Mouse (Mus musculus): Measurements from ENCODE around the gene Lsr. TPM values are rescaled to one million over a fixed set of nuclear protein-coding genes. Genes with fewer than 3 reads are reported as not detected.

Gene Lsr
- total and polyA plus RNA-seq, 2 experiments from 2014 or later, result 4.0 to 6.2 TPM

- TF ChIP-seq CTCF (IDR thresholded peaks at IDR 0.05; ENCODE audit: low read depth) (no peak), EP300 (IDR thresholded peaks at IDR 0.05; ENCODE audit: low read depth) (no peak)
- 3% methylated on average over 25 of the region's 26 CpGs for WGBS
- Histone ChIP-seq H3K36me3 (replicated peaks; ENCODE audit: control insufficient read depth, insufficient read depth, low read length) (no peaks in the 10 kb centered on the region), H3K9ac (replicated peaks; ENCODE audit: low read depth, low read length) (no peak overlapping the region), H3K9me3 (replicated peaks; ENCODE audit: control insufficient read depth, low read length) (no peaks in the 10 kb centered on the region), H3K4me3 (ENCODE audit: low read depth, low read length) (no peak overlapping the region), H3K4me2 (ENCODE audit: low read depth, low read length) (peak overlapping the region; percentile 34), H3K27ac (ENCODE audit: low read depth) (no peak overlapping the region), H3K27me3 (ENCODE audit: control insufficient read depth, insufficient read depth, low read length) (peaks cover 15% of the 10 kb centered on the region; the same call in 1 of the 2 replicates), H3K4me1 (ENCODE audit: control insufficient read depth, insufficient read depth) (0 out of 2 replicates have a peak, but pooled peaks cover 5% of the 10 kb centered on the region)
- ATAC-seq (ENCODE audit: insufficient read depth, low read depth) (no peak; the same call in 1 of the 2 replicates), DNase-seq (ENCODE audit: low spot score) (no peak)
Observed at GRCm38 (mm10) chr7:30908277-30908991, 64.8 kb downstream of the Lsr start.

Other genes starting within 250 kb of the Lsr start
- 228 and 261 TPM in 2 replicates for gene Tmem147, start 243.9 kb downstream of the Lsr start, total RNA-seq (2014; rRNA removed; ENCODE audit: low replicate concordance)
- 283 and 304 TPM in 2 replicates for gene Tmem147, start 243.9 kb downstream of the Lsr start, polyA plus RNA-seq (2015; fragmentation: Nextera tagmentation; extraction: Ambion mirVana)
- gene Gapdhs, start 229.8 kb downstream of the Lsr start, total RNA-seq (2014; rRNA removed; ENCODE audit: low replicate concordance), result not detected in 2 replicates
- 0.16 TPM in 1 of 2 replicates, not detected in the other for gene Gapdhs, start 229.8 kb downstream of the Lsr start, polyA plus RNA-seq (2015; fragmentation: Nextera tagmentation; extraction: Ambion mirVana)
- gene Sbsn, start 222.0 kb downstream of the Lsr start, total RNA-seq (2014; rRNA removed; ENCODE audit: low replicate concordance), result 0.23 and 4.6 TPM in 2 replicates
- 2.5 and 2.6 TPM in 2 replicates for gene Sbsn, start 222.0 kb downstream of the Lsr start, polyA plus RNA-seq (2015; fragmentation: Nextera tagmentation; extraction: Ambion mirVana)
- gene Dmkn, start 209.7 kb downstream of the Lsr start, total RNA-seq (2014; rRNA removed; ENCODE audit: low replicate concordance), result 1.1 and 8.1 TPM in 2 replicates
- 10.4 and 13.8 TPM in 2 replicates for gene Dmkn, start 209.7 kb downstream of the Lsr start, polyA plus RNA-seq (2015; fragmentation: Nextera tagmentation; extraction: Ambion mirVana)
- not detected in 2 replicates for gene Krtdap, start 185.6 kb downstream of the Lsr start, total RNA-seq (2014; rRNA removed; ENCODE audit: low replicate concordance)
- 0.40 and 1.3 TPM in 2 replicates for gene Krtdap, start 185.6 kb downstream of the Lsr start, polyA plus RNA-seq (2015; fragmentation: Nextera tagmentation; extraction: Ambion mirVana)
- not detected in 2 replicates for gene Ffar2, start 149.7 kb downstream of the Lsr start, total RNA-seq (2014; rRNA removed; ENCODE audit: low replicate concordance)
- 0.05 TPM in 2 replicates for gene Ffar2, start 149.7 kb downstream of the Lsr start, polyA plus RNA-seq (2015; fragmentation: Nextera tagmentation; extraction: Ambion mirVana)
- gene Ffar3, start 117.3 kb downstream of the Lsr start, total RNA-seq (2014; rRNA removed; ENCODE audit: low replicate concordance), result not detected in 2 replicates
- gene Ffar3, start 117.3 kb downstream of the Lsr start, polyA plus RNA-seq (2015; fragmentation: Nextera tagmentation; extraction: Ambion mirVana), result not detected in 2 replicates
- not detected in 2 replicates for gene Ffar1, start 111.9 kb downstream of the Lsr start, total RNA-seq (2014; rRNA removed; ENCODE audit: low replicate concordance)
- not detected in 2 replicates for gene Ffar1, start 111.9 kb downstream of the Lsr start, polyA plus RNA-seq (2015; fragmentation: Nextera tagmentation; extraction: Ambion mirVana)
- gene Cd22, start 93.1 kb downstream of the Lsr start, total RNA-seq (2014; rRNA removed; ENCODE audit: low replicate concordance), result not detected in 2 replicates
- gene Cd22, start 93.1 kb downstream of the Lsr start, polyA plus RNA-seq (2015; fragmentation: Nextera tagmentation; extraction: Ambion mirVana), result 0.08 and 0.23 TPM in 2 replicates
- 0.38 and 1.2 TPM in 2 replicates for gene Mag, start 58.6 kb downstream of the Lsr start, total RNA-seq (2014; rRNA removed; ENCODE audit: low replicate concordance)
- 0.07 and 0.10 TPM in 2 replicates for gene Mag, start 58.6 kb downstream of the Lsr start, polyA plus RNA-seq (2015; fragmentation: Nextera tagmentation; extraction: Ambion mirVana)
- not detected in 2 replicates for gene Hamp2, start 48.8 kb downstream of the Lsr start, total RNA-seq (2014; rRNA removed; ENCODE audit: low replicate concordance)
- 0.44 TPM in 1 of 2 replicates, not detected in the other for gene Hamp2, start 48.8 kb downstream of the Lsr start, polyA plus RNA-seq (2015; fragmentation: Nextera tagmentation; extraction: Ambion mirVana)
- 42.0 TPM in 1 of 2 replicates, not detected in the other for gene Hamp, start 29.4 kb downstream of the Lsr start, total RNA-seq (2014; rRNA removed; ENCODE audit: low replicate concordance)
- gene Hamp, start 29.4 kb downstream of the Lsr start, polyA plus RNA-seq (2015; fragmentation: Nextera tagmentation; extraction: Ambion mirVana), result 1.7 and 4.0 TPM in 2 replicates
- 101 and 109 TPM in 2 replicates for gene Usf2, start 16.7 kb downstream of the Lsr start, total RNA-seq (2014; rRNA removed; ENCODE audit: low replicate concordance)
- gene Usf2, start 16.7 kb downstream of the Lsr start, polyA plus RNA-seq (2015; fragmentation: Nextera tagmentation; extraction: Ambion mirVana), result 16.5 and 16.7 TPM in 2 replicates
- 0.77 TPM in 1 of 2 replicates, not detected in the other for gene Fam187b, start 326 bp upstream of the Lsr start, total RNA-seq (2014; rRNA removed; ENCODE audit: low replicate concordance)
- gene Fam187b, start 326 bp upstream of the Lsr start, polyA plus RNA-seq (2015; fragmentation: Nextera tagmentation; extraction: Ambion mirVana), result 0.18 and 0.58 TPM in 2 replicates
- gene Fxyd5, start 69.0 kb upstream of the Lsr start, total RNA-seq (2014; rRNA removed; ENCODE audit: low replicate concordance), result 54.3 and 69.7 TPM in 2 replicates
- 41.5 and 46.4 TPM in 2 replicates for gene Fxyd5, start 69.0 kb upstream of the Lsr start, polyA plus RNA-seq (2015; fragmentation: Nextera tagmentation; extraction: Ambion mirVana)
- 5.8 TPM in 1 of 2 replicates, not detected in the other for gene Fxyd7, start 78.0 kb upstream of the Lsr start, total RNA-seq (2014; rRNA removed; ENCODE audit: low replicate concordance)
- 0.67 and 0.72 TPM in 2 replicates for gene Fxyd7, start 78.0 kb upstream of the Lsr start, polyA plus RNA-seq (2015; fragmentation: Nextera tagmentation; extraction: Ambion mirVana)
- 499 and 572 TPM in 2 replicates for gene Fxyd1, start 83.7 kb upstream of the Lsr start, total RNA-seq (2014; rRNA removed; ENCODE audit: low replicate concordance)
- gene Fxyd1, start 83.7 kb upstream of the Lsr start, polyA plus RNA-seq (2015; fragmentation: Nextera tagmentation; extraction: Ambion mirVana), result 1,579 and 1,586 TPM in 2 replicates
- gene Lgi4, start 85.9 kb upstream of the Lsr start, total RNA-seq (2014; rRNA removed; ENCODE audit: low replicate concordance), result 0.27 and 2.7 TPM in 2 replicates
- 0.08 and 0.19 TPM in 2 replicates for gene Lgi4, start 85.9 kb upstream of the Lsr start, polyA plus RNA-seq (2015; fragmentation: Nextera tagmentation; extraction: Ambion mirVana)
- gene Fxyd3, start 103.2 kb upstream of the Lsr start, total RNA-seq (2014; rRNA removed; ENCODE audit: low replicate concordance), result 0.81 and 0.92 TPM in 2 replicates
- 0.66 and 2.4 TPM in 2 replicates for gene Fxyd3, start 103.2 kb upstream of the Lsr start, polyA plus RNA-seq (2015; fragmentation: Nextera tagmentation; extraction: Ambion mirVana)
- gene Hpn, start 141.8 kb upstream of the Lsr start, total RNA-seq (2014; rRNA removed; ENCODE audit: low replicate concordance), result 6.7 and 10.5 TPM in 2 replicates
- 1.3 and 1.7 TPM in 2 replicates for gene Hpn, start 141.8 kb upstream of the Lsr start, polyA plus RNA-seq (2015; fragmentation: Nextera tagmentation; extraction: Ambion mirVana)
- 4.7 and 28.3 TPM in 2 replicates for gene Scn1b, start 153.5 kb upstream of the Lsr start, total RNA-seq (2014; rRNA removed; ENCODE audit: low replicate concordance)
- gene Scn1b, start 153.5 kb upstream of the Lsr start, polyA plus RNA-seq (2015; fragmentation: Nextera tagmentation; extraction: Ambion mirVana), result 4.2 and 5.3 TPM in 2 replicates
- 53.9 and 57.2 TPM in 2 replicates for gene Gramd1a, start 182.4 kb upstream of the Lsr start, total RNA-seq (2014; rRNA removed; ENCODE audit: low replicate concordance)
- gene Gramd1a, start 182.4 kb upstream of the Lsr start, polyA plus RNA-seq (2015; fragmentation: Nextera tagmentation; extraction: Ambion mirVana), result 25.9 and 27.0 TPM in 2 replicates